In the genomic region with DNA sequence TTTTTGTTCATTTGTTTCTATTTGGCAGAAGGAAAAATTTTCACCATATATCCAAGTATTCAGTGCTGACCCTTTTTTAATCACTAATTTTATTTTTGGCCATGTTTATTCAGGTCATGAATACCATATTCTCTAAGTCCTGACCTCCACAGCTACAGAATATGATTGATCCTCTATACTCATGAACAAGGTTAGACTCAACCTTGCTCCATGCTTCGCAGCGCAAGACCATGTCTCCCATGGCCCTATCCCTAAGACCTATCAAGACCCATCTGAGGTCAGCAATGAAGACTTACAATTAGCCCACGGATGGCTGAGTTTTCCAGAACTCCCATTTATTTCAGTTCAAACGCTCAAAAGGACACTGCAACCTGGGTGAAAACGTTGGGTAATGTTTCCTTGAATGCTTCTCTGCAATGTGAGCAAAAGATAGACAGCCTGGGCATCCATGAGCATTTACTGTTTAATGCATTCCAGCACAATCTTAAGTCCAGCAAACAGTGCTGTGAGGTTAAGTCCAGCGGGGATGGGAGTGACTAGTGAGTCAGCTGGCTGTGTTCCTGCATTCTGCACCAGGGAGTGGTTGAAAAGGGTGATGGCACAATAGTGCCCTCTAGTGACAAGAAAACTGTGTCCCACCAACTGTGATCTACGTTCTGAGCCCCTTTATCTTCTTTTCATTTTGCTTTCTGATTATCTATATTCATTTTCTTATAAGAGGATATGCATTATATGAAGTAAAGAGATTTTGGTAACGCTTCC, we compare ENCODE assay signal across 8 mouse cellular contexts.
DNase-seq lines count a peak whose midpoint lies in the region; ATAC-seq and TF ChIP-seq lines count a peak whose summit lies in the region.

No protein-coding gene starts in this region.

- no peaks in the 10 kb centered on the region for H3K4me1 ChIP-seq in G1E (ENCODE audit: insufficient read depth, low read depth, low read length)
- H3K4me1 ChIP-seq in lung, postnatal 0 days (ENCODE audit: insufficient read depth, low read depth, low read length): no peaks in the 10 kb centered on the region
- H3K4me1 ChIP-seq in stomach, postnatal 0 days (replicated peaks; ENCODE audit: control insufficient read depth, insufficient read depth): no peaks in the 10 kb centered on the region

- peak; percentile 57; the same call in 1 of the 2 replicates for ATAC-seq in G1E (ENCODE audit: extremely low read depth, insufficient number of reproducible peaks, low FRiP score, poor library complexity, severe bottlenecking)
- peak; percentile 44; the same call in 1 of the 2 replicates for ATAC-seq in lung, postnatal 0 days
- peak; percentile 64; the same call in 1 of the 2 replicates for ATAC-seq in stomach, postnatal 0 days (ENCODE audit: low FRiP score, low TSS enrichment)
- ATAC-seq in activated CD4-positive, CD25-positive, alpha-beta regulatory T cell, adult 4 months: no peak

- WGBS in lung, postnatal 0 days: 46% methylated on average over 8 of the region's 8 CpGs
- 45% methylated on average over 8 of the region's 8 CpGs for WGBS in stomach, postnatal 0 days

- no peak overlapping the region for H3K4me2 ChIP-seq in lung, postnatal 0 days (replicated peaks; ENCODE audit: low read depth, low read length)
- no peak overlapping the region for H3K4me2 ChIP-seq in stomach, postnatal 0 days (replicated peaks; ENCODE audit: low read depth)

- no peak overlapping the region for H3K9ac ChIP-seq in lung, postnatal 0 days (replicated peaks; ENCODE audit: low read depth)
- no peak overlapping the region for H3K9ac ChIP-seq in stomach, postnatal 0 days (ENCODE audit: low read length)

- H3K4me3 ChIP-seq in G1E (ENCODE audit: low read depth, low read length): no peak overlapping the region
- H3K4me3 ChIP-seq in lung, postnatal 0 days (ENCODE audit: low read depth, low read length): no peak overlapping the region
- H3K4me3 ChIP-seq in stomach, postnatal 0 days (ENCODE audit: low read depth, low read length): no peak overlapping the region

- DNase-seq in 3T3-L1 (ENCODE audit: low read depth, low spot score) (peak; percentile 91), G1E (ENCODE audit: low spot score) (no peak)
- DNase-seq in cerebellum, adult 9-11 months: peak; percentile 2
- DNase-seq in frontal cortex, postnatal 36 days (ENCODE audit: low spot score in 2 of 2): peak; percentile 35 to 49
- DNase-seq in kidney, postnatal 36 days: peak; percentile 66 to 78
- DNase-seq in lung, postnatal 0 days (ENCODE audit: low spot score): peak; percentile 78
- peak; percentile 65 for DNase-seq in stomach, postnatal 0 days (ENCODE audit: low spot score)

- TF ChIP-seq EP300 in lung, postnatal 0 days (IDR thresholded peaks at IDR 0.05): no peak
- TF ChIP-seq EP300 in stomach, postnatal 0 days (optimal IDR thresholded peaks at IDR 0.05): no peak

- H3K27ac ChIP-seq in lung, postnatal 0 days (ENCODE audit: low read length): no peak overlapping the region
- H3K27ac ChIP-seq in stomach, postnatal 0 days (replicated peaks): no peak overlapping the region

- no peaks in the 10 kb centered on the region for H3K36me3 ChIP-seq in G1E (replicated peaks)
- H3K36me3 ChIP-seq in lung, postnatal 0 days (ENCODE audit: insufficient read depth, low read length): no peaks in the 10 kb centered on the region
- H3K36me3 ChIP-seq in stomach, postnatal 0 days (ENCODE audit: control insufficient read depth, insufficient read depth, low read length): no peaks in the 10 kb centered on the region

- TF ChIP-seq CTCF in G1E (IDR thresholded peaks at IDR 0.05; ENCODE audit: low read depth, low read length): no peak
- peak; percentile 62 for TF ChIP-seq CTCF in lung, postnatal 0 days (IDR thresholded peaks at IDR 0.05)
- TF ChIP-seq CTCF in stomach, postnatal 0 days (IDR thresholded peaks at IDR 0.05; ENCODE audit: low read depth): peak; percentile 80

- H3K27me3 ChIP-seq in G1E (ENCODE audit: insufficient read depth, low read length): no peaks in the 10 kb centered on the region
- H3K27me3 ChIP-seq in lung, postnatal 0 days (replicated peaks; ENCODE audit: insufficient read depth, low read length): no peaks in the 10 kb centered on the region
- H3K27me3 ChIP-seq in stomach, postnatal 0 days (ENCODE audit: control insufficient read depth, insufficient read depth, low read length): no peaks in the 10 kb centered on the region

- H3K9me3 ChIP-seq in G1E (replicated peaks): peaks cover 3% of the 10 kb centered on the region; the same call in 1 of the 2 replicates
- no peaks in the 10 kb centered on the region for H3K9me3 ChIP-seq in lung, postnatal 0 days (ENCODE audit: low read length)
- no peaks in the 10 kb centered on the region for H3K9me3 ChIP-seq in stomach, postnatal 0 days (ENCODE audit: control insufficient read depth, low read length)
